Mouse (Mus musculus): Measurements from ENCODE around the gene Fndc1.

GRCm38 (mm10) chr17:7799894-7800293 lies 27.2 kb downstream of the Fndc1 start:
- TF ChIP-seq CTCF (IDR thresholded peaks at IDR 0.05; ENCODE audit: insufficient read depth, low read length), result no peak
- TF ChIP-seq POLR2A (IDR thresholded peaks at IDR 0.05; ENCODE audit: borderline replicate concordance, extremely low read depth, low read depth, low read length), result no peak

All from lung, adult 2 months (tissue).